Mouse (Mus musculus): ENCODE results near the gene Rhof. TPM values are rescaled to one million over a fixed set of nuclear protein-coding genes. Genes with fewer than 3 reads are reported as not detected.

Gene Rhof
- total and polyA plus RNA-seq, 2 experiments, result 0.09 to 0.86 TPM

DNA sequence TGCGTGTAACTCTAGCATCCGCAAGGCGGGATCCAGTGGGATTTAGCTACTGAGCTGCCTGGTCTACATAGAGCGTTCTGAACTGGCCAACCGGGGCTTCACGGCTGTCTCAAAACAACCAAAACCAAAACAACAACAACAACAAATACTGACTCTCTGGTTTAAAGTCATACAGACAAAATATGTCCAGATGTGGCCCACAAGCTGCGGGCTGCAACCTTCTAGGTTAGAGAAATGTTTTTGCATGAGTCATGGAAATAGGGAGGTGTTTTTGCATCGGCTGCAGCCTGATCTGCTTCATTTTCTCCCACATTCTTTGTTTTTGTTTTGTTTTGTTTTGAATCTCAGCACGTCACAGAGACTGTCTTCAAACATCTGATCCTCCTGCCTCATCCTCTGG lies 37.9 kb upstream of the Rhof start:
- Histone ChIP-seq H3K4me3 (ENCODE audit: insufficient read depth, low read depth, low read length) (no peak overlapping the region), H3K27me3 (ENCODE audit: control insufficient read depth, insufficient read depth, low read length) (no peaks in the 10 kb centered on the region), H3K9ac (ENCODE audit: low read depth, low read length) (no peak overlapping the region), H3K27ac (replicated peaks; ENCODE audit: insufficient read depth, low read depth, low read length) (no peak overlapping the region; the same call in 1 of the 2 replicates), H3K79me2 (ENCODE audit: control insufficient read depth, insufficient read depth, low read length) (no peaks in the 10 kb centered on the region), H3K4me1 (ENCODE audit: control insufficient read depth, insufficient read depth, low read length) (peaks cover 11% of the 10 kb centered on the region; the same call in 1 of the 2 replicates), H3K36me3 (ENCODE audit: control insufficient read depth, insufficient read depth, low read length) (peaks cover 42% of the 10 kb centered on the region)
- no peak for TF ChIP-seq CTCF (IDR thresholded peaks at IDR 0.05; ENCODE audit: low read depth, low read length)
- no peak for TF ChIP-seq POLR2A (IDR thresholded peaks at IDR 0.05; ENCODE audit: extremely low read depth, insufficient read depth, low read length)
- 52% methylated on average over 9 of the region's 9 CpGs for WGBS
- no peak for DNase-seq (ENCODE audit: extremely low read depth, low read depth, low spot score)

DNA sequence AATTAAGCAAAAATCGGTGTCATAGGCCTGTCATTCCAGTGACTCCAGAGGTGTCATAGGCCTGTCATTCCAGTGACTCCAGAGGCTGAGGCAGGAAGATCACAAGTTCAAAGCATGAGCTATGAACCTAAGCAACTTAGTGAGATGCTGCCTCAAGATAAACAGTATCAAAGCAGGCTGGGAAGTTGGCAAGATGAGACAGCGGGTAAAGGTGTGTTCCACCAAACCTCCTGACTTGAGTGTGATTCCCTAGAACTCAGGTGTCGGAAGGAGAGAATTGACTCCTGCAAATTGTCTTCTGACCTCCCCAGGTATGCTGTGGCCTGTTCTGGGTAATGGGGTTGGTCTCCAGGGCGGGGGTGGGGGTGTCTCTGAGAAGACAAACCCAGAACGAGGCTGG lies 36.8 kb upstream of the Rhof start, which contains the start of gene Psmd9:
Gene Psmd9, plus strand, starts transcription at position 130 of the 400 bp plus-strand sequence.
- no peak for TF ChIP-seq CTCF (IDR thresholded peaks at IDR 0.05; ENCODE audit: low read depth, low read length)
- no peak for TF ChIP-seq POLR2A (IDR thresholded peaks at IDR 0.05; ENCODE audit: extremely low read depth, insufficient read depth, low read length)
- Histone ChIP-seq H3K4me3 (ENCODE audit: insufficient read depth, low read depth, low read length) (no peak within 1 kb of the TSS), H3K36me3 (ENCODE audit: control insufficient read depth, insufficient read depth, low read length) (peaks cover 37% of the 10 kb centered on the region), H3K27me3 (ENCODE audit: control insufficient read depth, insufficient read depth, low read length) (no peaks in the 10 kb centered on the region), H3K79me2 (ENCODE audit: control insufficient read depth, insufficient read depth, low read length) (no peaks in the 10 kb centered on the region), H3K9ac (ENCODE audit: low read depth, low read length) (no peak within 1 kb of the TSS), H3K27ac (replicated peaks; ENCODE audit: insufficient read depth, low read depth, low read length) (peak within 1 kb of the TSS; percentile 15), H3K4me1 (ENCODE audit: control insufficient read depth, insufficient read depth, low read length) (peaks cover 11% of the 10 kb centered on the region; the same call in 1 of the 2 replicates)
- 37% methylated on average over 5 of the region's 5 CpGs for WGBS
- peak; percentile 76 for DNase-seq (ENCODE audit: extremely low read depth, low read depth, low spot score)

DNA sequence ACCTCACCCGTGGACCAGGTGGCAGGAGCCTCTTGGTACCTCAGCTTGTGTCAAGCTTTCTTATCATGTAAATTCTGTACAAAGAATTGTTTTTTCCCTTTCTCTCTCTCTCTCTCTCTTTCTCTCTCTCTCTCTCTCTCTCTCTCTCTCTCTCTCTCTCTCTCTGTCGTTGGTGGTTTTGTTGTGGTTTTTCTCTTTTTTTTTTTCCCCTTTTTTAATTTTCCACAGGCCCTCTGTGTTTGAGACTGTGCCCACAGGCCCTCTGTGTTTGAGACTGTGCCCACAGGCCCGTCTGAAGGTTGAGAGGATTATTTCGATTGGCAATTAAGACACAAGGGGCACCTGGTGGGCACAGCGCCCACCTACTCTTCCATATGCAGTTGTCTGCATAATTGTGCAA lies 35.1 kb upstream of the Rhof start:
- TF ChIP-seq POLR2A (IDR thresholded peaks at IDR 0.05; ENCODE audit: extremely low read depth, insufficient read depth, low read length) (no peak), CTCF (IDR thresholded peaks at IDR 0.05; ENCODE audit: low read depth, low read length) (no peak)
- DNase-seq (ENCODE audit: extremely low read depth, low read depth, low spot score), result no peak
- Histone ChIP-seq H3K27ac (replicated peaks; ENCODE audit: insufficient read depth, low read depth, low read length) (no peak overlapping the region), H3K4me1 (ENCODE audit: control insufficient read depth, insufficient read depth, low read length) (peaks cover 11% of the 10 kb centered on the region; the same call in 1 of the 2 replicates), H3K36me3 (ENCODE audit: control insufficient read depth, insufficient read depth, low read length) (peaks cover 40% of the 10 kb centered on the region), H3K4me3 (ENCODE audit: insufficient read depth, low read depth, low read length) (no peak overlapping the region), H3K79me2 (ENCODE audit: control insufficient read depth, insufficient read depth, low read length) (no peaks in the 10 kb centered on the region), H3K9ac (ENCODE audit: low read depth, low read length) (no peak overlapping the region), H3K27me3 (ENCODE audit: control insufficient read depth, insufficient read depth, low read length) (no peaks in the 10 kb centered on the region)
- WGBS, result 56% methylated on average over 5 of the region's 5 CpGs

DNA sequence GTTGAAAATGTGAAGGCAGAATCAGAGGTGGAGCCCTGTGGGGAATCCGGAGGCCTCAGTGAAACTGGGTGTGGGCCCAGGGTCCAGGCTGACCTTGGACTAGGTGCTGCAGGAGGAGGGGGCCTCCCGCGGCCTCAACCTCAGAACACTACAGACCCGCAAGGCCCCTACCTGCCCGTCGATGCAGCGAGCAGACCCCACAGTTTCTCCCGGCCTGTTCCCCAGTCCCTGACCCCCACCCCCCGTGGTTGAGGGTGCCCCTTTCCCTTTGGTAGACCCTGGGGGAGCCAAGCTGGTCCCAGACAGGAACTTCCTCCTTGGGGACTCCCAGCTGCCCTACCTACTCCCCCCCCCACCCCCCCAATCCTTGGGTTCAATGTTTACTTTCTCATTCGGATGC lies 33.9 kb upstream of the Rhof start:
- H3K36me3 ChIP-seq (ENCODE audit: control insufficient read depth, insufficient read depth, low read length), result peaks cover 41% of the 10 kb centered on the region
- 84% methylated on average over 10 of the region's 10 CpGs for WGBS
- TF ChIP-seq CTCF (IDR thresholded peaks at IDR 0.05; ENCODE audit: low read depth, low read length) (no peak), POLR2A (IDR thresholded peaks at IDR 0.05; ENCODE audit: extremely low read depth, insufficient read depth, low read length) (no peak)

DNA sequence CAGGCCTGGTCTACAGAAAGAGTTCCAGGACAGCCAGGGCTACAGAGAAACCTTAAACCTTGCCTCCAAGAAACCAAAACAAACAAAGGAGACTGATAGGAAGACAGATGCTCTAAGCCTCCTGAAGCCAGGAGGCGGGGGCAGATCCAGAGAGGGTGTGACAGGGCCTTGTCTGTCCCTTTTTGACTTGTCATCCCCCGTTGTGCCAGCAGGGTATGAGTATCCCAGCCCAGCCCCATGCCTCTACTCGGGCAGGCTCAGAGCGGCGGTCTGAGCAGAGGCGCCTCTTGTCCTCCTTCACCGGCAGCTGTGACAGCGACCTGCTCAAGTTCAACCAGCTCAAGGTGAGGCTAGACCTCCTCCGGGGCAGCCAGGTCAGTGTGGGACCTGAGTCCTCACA lies 30.4 kb upstream of the Rhof start:
- no peak overlapping the region for H3K9ac ChIP-seq (ENCODE audit: low read depth, low read length)
- no peak for TF ChIP-seq CTCF (IDR thresholded peaks at IDR 0.05; ENCODE audit: low read depth, low read length)
- no peak for TF ChIP-seq POLR2A (IDR thresholded peaks at IDR 0.05; ENCODE audit: extremely low read depth, insufficient read depth, low read length)
- DNase-seq (ENCODE audit: extremely low read depth, low read depth, low spot score), result no peak
- H3K4me1 ChIP-seq (ENCODE audit: control insufficient read depth, insufficient read depth, low read length), result no peaks in the 10 kb centered on the region
- H3K4me3 ChIP-seq (ENCODE audit: insufficient read depth, low read depth, low read length), result no peak overlapping the region
- peaks cover 65% of the 10 kb centered on the region for H3K36me3 ChIP-seq (ENCODE audit: control insufficient read depth, insufficient read depth, low read length)
- no peaks in the 10 kb centered on the region for H3K27me3 ChIP-seq (ENCODE audit: control insufficient read depth, insufficient read depth, low read length)
- no peaks in the 10 kb centered on the region for H3K79me2 ChIP-seq (ENCODE audit: control insufficient read depth, insufficient read depth, low read length)
- 91% methylated on average over 9 of the region's 9 CpGs for WGBS
- H3K27ac ChIP-seq (replicated peaks; ENCODE audit: insufficient read depth, low read depth, low read length), result no peak overlapping the region

More for the DNA sequence above, 33.9 kb upstream of the Rhof start:
- no peaks in the 10 kb centered on the region for H3K27me3 ChIP-seq (ENCODE audit: control insufficient read depth, insufficient read depth, low read length)
- H3K27ac ChIP-seq (replicated peaks; ENCODE audit: insufficient read depth, low read depth, low read length), result no peak overlapping the region
- peaks cover 5% of the 10 kb centered on the region; the same call in 1 of the 2 replicates for H3K4me1 ChIP-seq (ENCODE audit: control insufficient read depth, insufficient read depth, low read length)
- no peaks in the 10 kb centered on the region for H3K79me2 ChIP-seq (ENCODE audit: control insufficient read depth, insufficient read depth, low read length)
- H3K9ac ChIP-seq (ENCODE audit: low read depth, low read length), result no peak overlapping the region
- H3K4me3 ChIP-seq (ENCODE audit: insufficient read depth, low read depth, low read length), result no peak overlapping the region
- DNase-seq (ENCODE audit: extremely low read depth, low read depth, low spot score), result no peak

DNA sequence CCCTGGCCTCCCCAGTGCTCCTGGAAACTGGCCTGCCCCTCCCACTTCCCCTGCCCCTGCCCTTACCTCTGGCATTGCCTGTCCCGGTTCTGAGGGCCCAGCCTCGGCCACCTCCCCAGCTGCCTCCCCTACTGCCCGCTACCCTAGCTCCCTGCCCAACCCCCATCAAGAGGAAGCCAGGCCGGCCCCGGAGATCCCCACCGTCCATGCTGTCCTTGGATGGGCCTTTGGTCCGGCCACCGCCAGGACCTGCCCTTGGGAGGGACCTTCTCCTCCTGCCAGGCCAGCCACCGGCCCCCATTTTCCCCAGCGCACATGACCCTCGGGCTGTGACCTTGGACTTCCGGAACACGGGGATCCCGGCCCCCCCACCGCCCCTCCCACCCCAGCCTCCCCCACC lies 27.8 kb upstream of the Rhof start:
- no peak for DNase-seq (ENCODE audit: extremely low read depth, low read depth, low spot score)
- H3K4me1 ChIP-seq (ENCODE audit: control insufficient read depth, insufficient read depth, low read length), result no peaks in the 10 kb centered on the region
- H3K36me3 ChIP-seq (ENCODE audit: control insufficient read depth, insufficient read depth, low read length), result peaks cover 67% of the 10 kb centered on the region
- no peaks in the 10 kb centered on the region for H3K79me2 ChIP-seq (ENCODE audit: control insufficient read depth, insufficient read depth, low read length)
- no peak overlapping the region for H3K27ac ChIP-seq (replicated peaks; ENCODE audit: insufficient read depth, low read depth, low read length)
- no peak overlapping the region for H3K4me3 ChIP-seq (ENCODE audit: insufficient read depth, low read depth, low read length)
- H3K9ac ChIP-seq (ENCODE audit: low read depth, low read length), result no peak overlapping the region
- TF ChIP-seq CTCF (IDR thresholded peaks at IDR 0.05; ENCODE audit: low read depth, low read length) (no peak), POLR2A (IDR thresholded peaks at IDR 0.05; ENCODE audit: extremely low read depth, insufficient read depth, low read length) (no peak)
- H3K27me3 ChIP-seq (ENCODE audit: control insufficient read depth, insufficient read depth, low read length), result no peaks in the 10 kb centered on the region
- 81% methylated on average over 15 of the region's 15 CpGs for WGBS
